Mouse (Mus musculus) ovary, adult 18-20 months (tissue): Measurements from ENCODE around the gene Smarca5.

Experiments
- DNase-seq: peaks from one replicate; pipeline ENCODE4 v3.0.0; 2022; ENCODE audit warnings: low spot score, mixed read lengths

The Smarca5 gene

GRCm38 (mm10) chr8:80739155-80739924 is at the start of gene Smarca5:
TSS of gene Smarca5 (minus strand) at chr8:80739497.
- peak; percentile 90 for DNase-seq

- DNase-seq, result no peak
Measured at GRCm38 (mm10) chr8:80784559-80784958, 45.3 kb upstream of the Smarca5 start.

- no peak for DNase-seq
Measured at GRCm38 (mm10) chr8:80783271-80783670, 44.0 kb upstream of the Smarca5 start.

- DNase-seq, result no peak
Measured at GRCm38 (mm10) chr8:80781338-80781737, 42.0 kb upstream of the Smarca5 start.

GRCm38 (mm10) chr8:80780271-80780670 is 41.0 kb upstream of the Smarca5 start:
- no peak for DNase-seq

GRCm38 (mm10) chr8:80776436-80776835 is 37.1 kb upstream of the Smarca5 start:
- DNase-seq, result no peak

GRCm38 (mm10) chr8:80772732-80773460 is 33.6 kb upstream of the Smarca5 start:
- no peak for DNase-seq

- DNase-seq, result no peak
Measured at GRCm38 (mm10) chr8:80768451-80768850, 29.2 kb upstream of the Smarca5 start.

- DNase-seq, result peak; percentile 38
Measured at GRCm38 (mm10) chr8:80753017-80753715, 13.9 kb upstream of the Smarca5 start.

- DNase-seq, result no peak
Measured at GRCm38 (mm10) chr8:80752429-80752828, 13.1 kb upstream of the Smarca5 start.

GRCm38 (mm10) chr8:80749091-80749490 is 9.8 kb upstream of the Smarca5 start:
- no peak for DNase-seq

GRCm38 (mm10) chr8:80739932-80740331 is 635 bp upstream of the Smarca5 start:
- DNase-seq, result no peak

- DNase-seq, result peak; percentile 14
Measured at GRCm38 (mm10) chr8:80738388-80739154, 726 bp downstream of the Smarca5 start.

- DNase-seq, result peak; percentile 3
Measured at GRCm38 (mm10) chr8:80738046-80738387, 1.3 kb downstream of the Smarca5 start.

GRCm38 (mm10) chr8:80732326-80732725 is 7.0 kb downstream of the Smarca5 start:
- DNase-seq, result no peak

GRCm38 (mm10) chr8:80714461-80714860 is 24.8 kb downstream of the Smarca5 start:
- no peak for DNase-seq

GRCm38 (mm10) chr8:80710670-80711400 is 28.5 kb downstream of the Smarca5 start:
- DNase-seq, result no peak

GRCm38 (mm10) chr8:80688141-80688540 is 51.2 kb downstream of the Smarca5 start:
- peak; percentile 17 for DNase-seq

GRCm38 (mm10) chr8:80683756-80684335 is 55.5 kb downstream of the Smarca5 start:
- DNase-seq, result no peak

- DNase-seq, result no peak
Measured at GRCm38 (mm10) chr8:80682594-80682993, 56.7 kb downstream of the Smarca5 start.
